Mouse (Mus musculus): ENCODE measurements around the gene Mfsd5. TPM values are rescaled to one million over a fixed set of nuclear protein-coding genes. Genes with fewer than 3 reads are reported as not detected.

The Mfsd5 gene
- polyA plus RNA-seq, 1 experiment from 2014 or later, result 29.0 TPM

DNA sequence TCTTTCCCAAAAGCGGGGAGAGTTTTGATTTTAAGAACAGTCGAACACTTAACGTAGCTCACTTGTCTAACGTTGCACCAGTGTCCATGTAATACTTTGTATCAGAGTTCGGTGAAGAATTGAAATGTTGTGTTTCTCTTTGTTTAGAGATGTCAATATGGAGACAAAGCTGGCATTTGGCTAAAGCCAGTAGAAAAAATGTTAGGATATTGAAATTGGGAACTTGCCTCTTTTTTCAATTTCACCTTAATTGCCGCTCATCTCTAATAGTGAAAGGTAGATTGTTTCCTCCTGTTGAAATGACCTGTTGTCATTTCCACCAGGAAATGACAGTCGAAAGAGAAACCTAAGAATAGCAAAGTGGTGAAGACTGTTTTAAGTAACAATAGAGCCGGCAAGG, 47.6 kb downstream of the Mfsd5 start:
- H3K27me3 ChIP-seq, result no peaks in the 10 kb centered on the region
- no peak for DNase-seq
- peak overlapping the region; percentile 75 for H3K4me2 ChIP-seq
- H3K27ac ChIP-seq, result no peak overlapping the region
- H3K9me3 ChIP-seq (replicated peaks), result no peaks in the 10 kb centered on the region
- peaks cover 23% of the 10 kb centered on the region for H3K4me1 ChIP-seq (replicated peaks)
- peak overlapping the region; percentile 84 for H3K9ac ChIP-seq
- peaks cover 56% of the 10 kb centered on the region for H3K36me3 ChIP-seq
- peak overlapping the region; percentile 79 for H3K4me3 ChIP-seq (replicated peaks)
- WGBS (ENCODE audit: insufficient replicate concordance), result 47% methylated on average over 8 of the region's 8 CpGs
- no peak for ATAC-seq (ENCODE audit: low read depth)

Other genes with a start within 250 kb of the Mfsd5 start
- 67.5 and 79.6 TPM in 2 replicates for gene Eif4b, start 205.7 kb upstream of the Mfsd5 start, polyA plus RNA-seq (2015; fragmentation: Nextera tagmentation; extraction: Ambion mirVana)
- 4.4 and 5.0 TPM in 2 replicates for gene Tns2, start 179.0 kb upstream of the Mfsd5 start, polyA plus RNA-seq (2015; fragmentation: Nextera tagmentation; extraction: Ambion mirVana)
- gene Spryd3, start 143.2 kb upstream of the Mfsd5 start, polyA plus RNA-seq (2015; fragmentation: Nextera tagmentation; extraction: Ambion mirVana), result 13.1 and 13.7 TPM in 2 replicates
- gene Igfbp6, start 135.1 kb upstream of the Mfsd5 start, polyA plus RNA-seq (2015; fragmentation: Nextera tagmentation; extraction: Ambion mirVana), result 1.1 and 1.2 TPM in 2 replicates
- 31.0 and 31.3 TPM in 2 replicates for gene Soat2, start 128.9 kb upstream of the Mfsd5 start, polyA plus RNA-seq (2015; fragmentation: Nextera tagmentation; extraction: Ambion mirVana)
- gene Zfp740, start 76.2 kb upstream of the Mfsd5 start, polyA plus RNA-seq (2015; fragmentation: Nextera tagmentation; extraction: Ambion mirVana), result 14.8 and 21.8 TPM in 2 replicates
- gene Csad, start 74.7 kb upstream of the Mfsd5 start, polyA plus RNA-seq (2015; fragmentation: Nextera tagmentation; extraction: Ambion mirVana), result 20.8 and 22.0 TPM in 2 replicates
- gene Itgb7, start 47.5 kb upstream of the Mfsd5 start, polyA plus RNA-seq (2015; fragmentation: Nextera tagmentation; extraction: Ambion mirVana), result 5.5 and 6.5 TPM in 2 replicates
- 2.5 and 3.0 TPM in 2 replicates for gene Rarg, start 21.9 kb upstream of the Mfsd5 start, polyA plus RNA-seq (2015; fragmentation: Nextera tagmentation; extraction: Ambion mirVana)
- gene Gm9918, start 8.9 kb upstream of the Mfsd5 start, polyA plus RNA-seq (2015; fragmentation: Nextera tagmentation; extraction: Ambion mirVana), result not detected in 2 replicates
- 23.3 and 26.3 TPM in 2 replicates for gene Espl1, start 16.8 kb downstream of the Mfsd5 start, polyA plus RNA-seq (2015; fragmentation: Nextera tagmentation; extraction: Ambion mirVana)
- gene Pfdn5, start 46.7 kb downstream of the Mfsd5 start, polyA plus RNA-seq (2015; fragmentation: Nextera tagmentation; extraction: Ambion mirVana), result 133 and 151 TPM in 2 replicates
- 46.0 and 48.6 TPM in 2 replicates for gene Myg1, start 52.3 kb downstream of the Mfsd5 start, polyA plus RNA-seq (2015; fragmentation: Nextera tagmentation; extraction: Ambion mirVana)
- 60.9 and 61.9 TPM in 2 replicates for gene Aaas, start 71.3 kb downstream of the Mfsd5 start, polyA plus RNA-seq (2015; fragmentation: Nextera tagmentation; extraction: Ambion mirVana)
- 0.07 and 0.09 TPM in 2 replicates for gene Sp7, start 87.7 kb downstream of the Mfsd5 start, polyA plus RNA-seq (2015; fragmentation: Nextera tagmentation; extraction: Ambion mirVana)
- gene Sp1, start 126.7 kb downstream of the Mfsd5 start, polyA plus RNA-seq (2015; fragmentation: Nextera tagmentation; extraction: Ambion mirVana), result 4.0 and 4.3 TPM in 2 replicates
- 0.14 and 0.42 TPM in 2 replicates for gene Amhr2, start 165.9 kb downstream of the Mfsd5 start, polyA plus RNA-seq (2015; fragmentation: Nextera tagmentation; extraction: Ambion mirVana)
- 108 and 112 TPM in 2 replicates for gene Prr13, start 179.6 kb downstream of the Mfsd5 start, polyA plus RNA-seq (2015; fragmentation: Nextera tagmentation; extraction: Ambion mirVana)
- 91.4 and 92.1 TPM in 2 replicates for gene Pcbp2, start 191.1 kb downstream of the Mfsd5 start, polyA plus RNA-seq (2015; fragmentation: Nextera tagmentation; extraction: Ambion mirVana)
- not detected in 2 replicates for gene Gm10337, start 224.3 kb downstream of the Mfsd5 start, polyA plus RNA-seq (2015; fragmentation: Nextera tagmentation; extraction: Ambion mirVana)
- 1.8 and 2.1 TPM in 2 replicates for gene Map3k12, start 237.6 kb downstream of the Mfsd5 start, polyA plus RNA-seq (2015; fragmentation: Nextera tagmentation; extraction: Ambion mirVana)
- 52.2 and 55.4 TPM in 2 replicates for gene Tarbp2, start 238.7 kb downstream of the Mfsd5 start, polyA plus RNA-seq (2015; fragmentation: Nextera tagmentation; extraction: Ambion mirVana)
- 0.93 and 1.1 TPM in 2 replicates for gene Npff, start 245.5 kb downstream of the Mfsd5 start, polyA plus RNA-seq (2015; fragmentation: Nextera tagmentation; extraction: Ambion mirVana)